Mouse (Mus musculus) midbrain, embryonic 11.5 days (tissue): ENCODE measurements around the gene Wif1. TPM values are rescaled to one million over a fixed set of nuclear protein-coding genes. Genes with fewer than 3 reads are reported as not detected.

ENCODE experiments used
- ATAC-seq: fragments of 200-750 bp; cut with Nextera tagmentation; 2 replicates; pipeline ENCODE4 v1.8.0; 2017; ENCODE audit warnings: moderate TSS enrichment, moderate library complexity; ENCODE audit not compliant: low FRiP score
- DNase-seq: peaks from one replicate; pipeline ENCODE4 v3.0.0; 2015; ENCODE audit warnings: low spot score; ENCODE audit errors: missing footprints
- H3K27ac ChIP-seq: fragments of 300-500 bp; sonication (generic); 2 replicates; pipeline ENCODE4 v1.5.1; 2014; ENCODE audit warnings: low read depth, low read length
- H3K27me3 ChIP-seq: fragments of 300-500 bp; sonication (generic); 2 replicates; pipeline ENCODE4 v1.6.1; 2014; ENCODE audit warnings: mild to moderate bottlenecking, low read length, moderate library complexity, mixed read lengths; ENCODE audit not compliant: control insufficient read depth, insufficient read depth
- H3K36me3 ChIP-seq: fragments of 300-500 bp; sonication (generic); 2 replicates; pipeline ENCODE4 v1.6.1; 2014; ENCODE audit warnings: mild to moderate bottlenecking, low read length, moderate library complexity, mixed read lengths; ENCODE audit not compliant: control insufficient read depth, insufficient read depth
- H3K4me1 ChIP-seq: fragments of 300-500 bp; sonication (generic); 2 replicates; pipeline ENCODE4 v1.6.1; 2014; ENCODE audit warnings: low read length; ENCODE audit not compliant: control insufficient read depth, insufficient read depth
- H3K4me2 ChIP-seq: fragments of 300-500 bp; sonication (generic); 2 replicates; pipeline ENCODE4 v1.6.1; 2014; ENCODE audit warnings: mild to moderate bottlenecking, moderate library complexity
- H3K4me3 ChIP-seq: fragments of 300-500 bp; sonication (generic); 2 replicates; pipeline ENCODE4 v1.5.1; 2014; ENCODE audit warnings: low read depth, low read length
- H3K9ac ChIP-seq: fragments of 300-500 bp; sonication (generic); 2 replicates; pipeline ENCODE4 v1.6.1; 2014; ENCODE audit warnings: low read length
- H3K9me3 ChIP-seq: fragments of 300-500 bp; sonication (generic); 2 replicates; pipeline ENCODE4 v1.6.1; 2016; ENCODE audit warnings: low read length; ENCODE audit not compliant: control insufficient read depth
- WGBS: fragments of 180-500 bp; shearing (Covaris S2); extraction: QIAGEN DNeasy Blood & Tissue Kit; methylation state at CpG from one replicate; pipeline ENCODE4 v1.1.7; 2014; 5-methylcytosine and 5-hydroxymethylcytosine counted together
- polyA plus RNA-seq: library from polyadenylated mRNA; unstranded; fragments of >200 nt; fragmentation: Nextera tagmentation; extraction: Ambion mirVana; gene quantifications from 2 replicates; pipeline ENCODE4 v1.2.1, GENCODE M21; 2014

Gene Wif1
- 3.0 and 4.1 TPM in 2 replicates for polyA plus RNA-seq

DNA sequence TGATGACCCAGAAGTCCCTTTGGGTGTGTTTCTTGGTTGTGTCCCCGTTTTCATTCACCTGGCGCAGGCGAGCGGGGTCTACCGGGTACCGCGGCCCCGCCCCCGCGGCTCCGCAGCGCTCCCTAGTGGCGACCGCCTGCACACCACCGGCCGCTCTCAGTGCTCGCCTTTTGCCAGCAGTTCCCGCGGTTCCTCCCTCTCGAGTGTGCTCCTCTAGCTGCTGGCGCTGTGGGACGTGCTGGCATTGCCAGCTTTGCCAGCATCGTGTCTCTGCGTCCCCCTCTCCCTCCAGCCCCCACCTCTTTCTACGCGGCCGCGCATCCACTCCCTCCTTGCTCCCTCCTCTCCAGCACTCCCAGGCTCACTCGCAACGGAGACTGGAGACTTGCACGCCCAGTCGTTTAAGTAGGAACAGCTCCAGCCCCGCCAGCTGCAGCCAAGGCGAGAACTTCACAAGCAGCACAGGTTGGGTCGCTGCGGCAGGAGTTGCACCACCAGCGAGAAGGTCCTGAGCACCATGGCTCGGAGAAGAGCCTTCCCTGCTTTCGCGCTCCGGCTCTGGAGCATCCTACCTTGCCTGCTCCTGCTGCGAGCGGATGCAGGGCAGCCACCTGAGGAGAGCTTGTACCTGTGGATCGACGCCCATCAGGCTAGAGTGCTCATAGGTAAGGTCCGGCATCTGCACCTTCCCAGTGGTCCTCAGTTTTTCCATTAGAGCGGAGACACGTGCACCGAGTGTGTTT is at the start of gene Wif1:
Gene Wif1 (plus strand): TSS at position 135 of the 743 bp plus-strand sequence.
- Histone ChIP-seq H3K4me3 (peak within 1 kb of the TSS; percentile 50), H3K9me3 (no peaks in the 10 kb centered on the region), H3K9ac (peak within 1 kb of the TSS; percentile 60), H3K4me1 (peaks cover 4% of the 10 kb centered on the region), H3K27me3 (peaks cover 8% of the 10 kb centered on the region; the same call in 1 of the 2 replicates), H3K4me2 (peak within 1 kb of the TSS; percentile 92), H3K36me3 (no peaks in the 10 kb centered on the region), H3K27ac (no peak within 1 kb of the TSS)
- peak; percentile 98 for DNase-seq
- under 1% methylated on average over 49 of the region's 49 CpGs for WGBS
- ATAC-seq = peak; percentile 93

DNA sequence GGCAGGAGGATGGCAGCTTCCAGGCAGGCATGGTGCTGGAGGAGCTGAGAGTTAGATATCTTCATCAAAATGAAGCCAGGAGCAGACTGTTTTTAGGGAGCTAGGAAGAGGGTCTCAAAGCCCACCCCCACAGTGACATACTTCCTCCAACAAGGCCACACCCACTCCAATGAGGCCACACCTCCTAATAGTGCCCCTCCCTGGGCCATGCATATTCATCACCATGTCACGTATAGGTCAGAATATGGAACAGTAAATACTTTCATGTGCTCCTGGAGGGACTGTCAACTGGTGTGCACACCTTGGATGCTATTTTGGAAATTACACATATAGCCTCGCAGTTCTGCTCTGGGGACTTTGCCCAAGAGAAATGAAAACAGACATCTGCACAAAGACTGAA is 31.6 kb upstream of the Wif1 start:
- 88% methylated on average over 2 of the region's 2 CpGs for WGBS
- H3K4me2 ChIP-seq = no peak overlapping the region
- no peaks in the 10 kb centered on the region for H3K9me3 ChIP-seq
- no peaks in the 10 kb centered on the region for H3K36me3 ChIP-seq
- no peaks in the 10 kb centered on the region for H3K27me3 ChIP-seq
- no peak overlapping the region for H3K27ac ChIP-seq
- ATAC-seq = no peak
- no peaks in the 10 kb centered on the region for H3K4me1 ChIP-seq
- no peak overlapping the region for H3K4me3 ChIP-seq
- no peak overlapping the region for H3K9ac ChIP-seq
- DNase-seq = no peak

DNA sequence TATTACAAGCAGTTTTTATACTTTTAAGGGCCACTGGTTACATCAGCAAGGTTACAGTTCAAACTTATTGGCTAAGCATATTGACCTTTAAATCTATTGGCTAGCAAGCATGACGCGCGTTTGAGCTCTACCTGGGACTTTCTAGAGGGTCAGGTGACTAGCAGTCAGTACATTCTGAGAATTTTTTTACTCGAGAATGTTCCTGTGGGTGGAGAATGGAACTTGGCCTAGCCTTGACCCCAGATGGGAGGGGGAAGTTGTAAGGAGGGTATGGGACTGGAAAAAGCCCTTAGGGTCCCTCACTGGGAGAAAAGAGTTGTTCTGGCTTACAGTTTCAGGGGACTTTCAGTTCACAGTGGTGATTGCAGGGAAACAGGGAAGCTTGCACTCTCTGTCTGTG is 22.3 kb upstream of the Wif1 start:
- DNase-seq = no peak
- no peaks in the 10 kb centered on the region for H3K36me3 ChIP-seq
- no peak overlapping the region for H3K27ac ChIP-seq
- ATAC-seq = no peak
- H3K27me3 ChIP-seq = no peaks in the 10 kb centered on the region
- H3K9me3 ChIP-seq = no peaks in the 10 kb centered on the region
- H3K9ac ChIP-seq = no peak overlapping the region
- H3K4me2 ChIP-seq = no peak overlapping the region
- H3K4me1 ChIP-seq = no peaks in the 10 kb centered on the region
- H3K4me3 ChIP-seq = no peak overlapping the region
- WGBS = 85% methylated on average over 4 of the region's 4 CpGs

DNA sequence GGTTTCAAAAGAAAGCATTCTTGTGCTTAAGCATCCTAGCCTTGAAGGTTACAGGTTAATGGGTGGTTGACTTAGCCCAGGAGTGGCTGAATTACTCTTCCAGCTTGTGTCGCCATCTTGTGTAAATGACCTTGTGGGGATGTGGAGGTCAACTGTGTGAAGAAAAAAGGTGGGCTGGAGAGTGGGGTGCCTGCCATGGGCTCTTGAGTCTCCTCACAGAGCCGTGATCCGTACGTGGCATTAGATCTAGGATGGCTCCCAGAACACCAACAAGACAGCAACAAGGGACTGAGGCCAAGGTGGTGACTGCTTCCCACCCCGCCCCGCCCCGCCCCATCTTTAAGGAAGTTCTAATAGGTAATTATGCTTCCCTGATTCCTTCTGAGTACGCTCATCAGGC is 17.5 kb upstream of the Wif1 start:
- Histone ChIP-seq H3K27ac (no peak overlapping the region; the same call in 1 of the 2 replicates), H3K9me3 (no peaks in the 10 kb centered on the region; the same call in 1 of the 2 replicates), H3K36me3 (no peaks in the 10 kb centered on the region), H3K9ac (no peak overlapping the region), H3K4me3 (no peak overlapping the region), H3K27me3 (no peaks in the 10 kb centered on the region), H3K4me2 (no peak overlapping the region), H3K4me1 (peaks cover 3% of the 10 kb centered on the region; the same call in 1 of the 2 replicates)
- DNase-seq = no peak
- no peak for ATAC-seq
- 87% methylated on average over 8 of the region's 8 CpGs for WGBS

DNA sequence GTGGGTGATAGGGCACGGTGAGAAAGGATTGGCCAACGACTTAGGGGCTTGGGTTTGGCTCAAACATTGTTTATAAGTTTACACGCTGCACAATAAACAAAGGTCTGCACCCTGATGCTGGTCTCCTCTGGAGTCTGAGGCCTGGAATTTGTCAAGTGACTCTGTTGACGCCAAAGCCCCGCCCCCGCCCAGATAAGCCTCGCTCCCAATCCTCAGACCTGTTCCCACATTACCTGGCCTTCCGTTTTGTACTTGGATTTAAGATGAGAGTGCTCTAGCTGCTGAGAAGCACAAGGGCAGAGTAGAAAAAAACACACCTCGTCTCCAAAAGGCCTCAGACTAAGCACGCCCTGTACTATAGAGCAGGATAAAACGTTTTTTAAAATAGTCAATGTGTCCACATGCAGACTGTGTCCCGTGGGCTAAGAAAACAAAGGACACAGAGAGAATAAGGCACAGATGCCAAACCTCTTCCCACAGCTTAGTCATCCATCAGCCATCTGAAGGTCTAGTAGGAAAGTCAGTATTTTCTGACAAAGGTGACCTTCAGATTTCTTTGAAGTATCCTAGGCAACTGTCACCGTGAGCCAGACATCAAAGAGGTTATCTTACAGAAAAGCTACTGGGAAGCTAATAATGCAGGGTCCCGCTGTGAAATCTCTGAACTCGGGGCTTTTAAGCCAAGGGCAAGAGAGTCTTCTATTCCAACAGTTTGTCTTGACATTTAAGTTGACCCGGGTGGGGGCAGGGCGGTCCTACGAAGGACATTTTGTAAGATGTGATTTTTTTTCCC is 16.9 kb upstream of the Wif1 start:
- no peak overlapping the region for H3K4me2 ChIP-seq
- WGBS = 26% methylated on average over 18 of the region's 18 CpGs
- ATAC-seq = peak; percentile 62
- no peak for DNase-seq
- H3K27me3 ChIP-seq = no peaks in the 10 kb centered on the region
- no peaks in the 10 kb centered on the region; the same call in 1 of the 2 replicates for H3K9me3 ChIP-seq
- H3K27ac ChIP-seq = no peak overlapping the region; the same call in 1 of the 2 replicates
- H3K9ac ChIP-seq = no peak overlapping the region
- no peaks in the 10 kb centered on the region for H3K36me3 ChIP-seq
- peaks cover 3% of the 10 kb centered on the region; the same call in 1 of the 2 replicates for H3K4me1 ChIP-seq
- H3K4me3 ChIP-seq = no peak overlapping the region

DNA sequence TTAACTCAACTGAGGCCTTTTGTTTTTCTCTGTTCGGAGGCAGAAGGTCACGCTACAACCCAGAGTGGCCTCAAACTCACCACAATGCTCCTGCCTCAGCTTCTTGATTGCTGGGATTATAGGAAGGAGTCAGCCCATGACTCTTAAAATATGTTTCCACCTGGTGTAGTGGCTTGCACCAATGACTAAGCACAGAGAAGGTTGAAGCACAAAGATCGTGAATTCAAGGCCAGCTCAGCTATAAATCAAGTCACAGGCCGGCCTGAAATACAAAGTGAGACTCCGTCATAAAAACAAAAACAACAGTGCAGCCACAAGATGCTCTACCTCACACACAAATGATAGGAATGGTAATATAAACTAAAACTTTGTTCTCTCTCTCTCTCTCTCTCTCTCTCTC is 10.8 kb upstream of the Wif1 start:
- no peaks in the 10 kb centered on the region; the same call in 1 of the 2 replicates for H3K9me3 ChIP-seq
- no peak overlapping the region for H3K9ac ChIP-seq
- 60% methylated on average over 5 of the region's 5 CpGs for WGBS
- H3K4me3 ChIP-seq = no peak overlapping the region
- ATAC-seq = no peak
- H3K4me1 ChIP-seq = no peaks in the 10 kb centered on the region
- no peaks in the 10 kb centered on the region for H3K36me3 ChIP-seq
- H3K27me3 ChIP-seq = no peaks in the 10 kb centered on the region
- DNase-seq = no peak
- no peak overlapping the region for H3K27ac ChIP-seq
- H3K4me2 ChIP-seq = no peak overlapping the region

DNA sequence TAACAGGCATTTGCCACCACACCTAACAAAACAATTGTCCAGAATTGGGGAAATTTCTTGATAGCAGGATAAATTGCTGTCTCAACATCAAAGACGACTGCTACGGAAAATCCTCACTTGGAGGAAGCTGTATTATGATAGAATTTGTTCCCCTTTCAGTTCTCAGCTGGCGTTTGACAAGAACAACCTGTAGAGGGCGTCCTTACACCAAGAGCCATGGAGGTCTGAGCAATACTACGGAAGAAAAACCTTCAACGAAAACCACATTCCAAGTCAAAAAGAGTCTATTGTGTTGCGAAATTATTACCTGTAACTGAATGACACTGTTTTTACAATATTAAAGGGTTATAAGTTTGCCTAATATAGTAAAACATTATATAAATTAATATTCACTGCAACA is 2.0 kb upstream of the Wif1 start:
- peak; percentile 90 for DNase-seq
- no peak overlapping the region for H3K4me3 ChIP-seq
- H3K27me3 ChIP-seq = peaks cover 8% of the 10 kb centered on the region; the same call in 1 of the 2 replicates
- H3K36me3 ChIP-seq = no peaks in the 10 kb centered on the region
- no peaks in the 10 kb centered on the region for H3K9me3 ChIP-seq
- no peak overlapping the region for H3K27ac ChIP-seq
- ATAC-seq = no peak
- H3K4me1 ChIP-seq = peaks cover 4% of the 10 kb centered on the region
- no peak overlapping the region for H3K9ac ChIP-seq
- 13% methylated on average over 7 of the region's 7 CpGs for WGBS
- no peak overlapping the region for H3K4me2 ChIP-seq

DNA sequence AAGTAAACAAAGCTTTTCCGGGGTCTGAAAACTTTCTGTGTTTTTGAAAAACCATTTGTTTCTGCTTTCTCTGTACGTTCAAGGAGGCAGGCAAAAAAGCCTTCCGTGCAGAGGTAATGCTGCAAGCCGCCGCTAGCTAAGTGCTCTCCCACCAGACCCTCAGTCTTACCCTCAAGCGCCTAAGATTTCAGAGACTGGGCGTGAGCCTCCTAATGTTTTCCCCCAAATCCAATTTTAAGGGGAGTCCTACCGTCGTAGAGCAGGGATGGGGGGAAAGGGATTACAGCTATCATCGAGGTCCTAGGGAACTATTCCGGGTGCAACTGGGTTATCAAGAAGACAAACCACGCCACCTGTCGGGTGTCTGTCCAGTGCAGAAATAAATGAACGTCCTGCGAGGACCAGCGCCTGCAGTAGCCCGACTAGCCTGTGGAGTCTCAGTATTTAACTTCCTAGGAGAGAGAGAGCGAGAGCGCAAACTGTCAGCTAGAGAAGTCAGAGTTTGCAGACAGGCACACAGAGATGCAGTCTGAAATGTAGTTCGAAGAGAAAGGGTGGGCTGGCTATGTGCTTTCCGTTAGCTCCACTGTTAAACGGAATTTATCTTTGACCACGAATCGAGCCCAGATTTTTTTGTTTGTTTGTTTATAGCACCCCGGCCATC is 500 bp upstream of the Wif1 start:
- DNase-seq (peak; percentile 96), ATAC-seq (peak; percentile 88)
- H3K4me2 ChIP-seq = peak overlapping the region; percentile 92
- H3K4me1 ChIP-seq = peaks cover 4% of the 10 kb centered on the region
- no peaks in the 10 kb centered on the region for H3K9me3 ChIP-seq
- peaks cover 8% of the 10 kb centered on the region; the same call in 1 of the 2 replicates for H3K27me3 ChIP-seq
- WGBS = under 1% methylated on average over 25 of the region's 25 CpGs
- peak overlapping the region; percentile 50 for H3K4me3 ChIP-seq
- no peak overlapping the region for H3K27ac ChIP-seq
- H3K9ac ChIP-seq = peak overlapping the region; percentile 60
- H3K36me3 ChIP-seq = no peaks in the 10 kb centered on the region
